Comparison of ENCODE assay signal across 13 mouse cellular contexts in the genomic region with DNA sequence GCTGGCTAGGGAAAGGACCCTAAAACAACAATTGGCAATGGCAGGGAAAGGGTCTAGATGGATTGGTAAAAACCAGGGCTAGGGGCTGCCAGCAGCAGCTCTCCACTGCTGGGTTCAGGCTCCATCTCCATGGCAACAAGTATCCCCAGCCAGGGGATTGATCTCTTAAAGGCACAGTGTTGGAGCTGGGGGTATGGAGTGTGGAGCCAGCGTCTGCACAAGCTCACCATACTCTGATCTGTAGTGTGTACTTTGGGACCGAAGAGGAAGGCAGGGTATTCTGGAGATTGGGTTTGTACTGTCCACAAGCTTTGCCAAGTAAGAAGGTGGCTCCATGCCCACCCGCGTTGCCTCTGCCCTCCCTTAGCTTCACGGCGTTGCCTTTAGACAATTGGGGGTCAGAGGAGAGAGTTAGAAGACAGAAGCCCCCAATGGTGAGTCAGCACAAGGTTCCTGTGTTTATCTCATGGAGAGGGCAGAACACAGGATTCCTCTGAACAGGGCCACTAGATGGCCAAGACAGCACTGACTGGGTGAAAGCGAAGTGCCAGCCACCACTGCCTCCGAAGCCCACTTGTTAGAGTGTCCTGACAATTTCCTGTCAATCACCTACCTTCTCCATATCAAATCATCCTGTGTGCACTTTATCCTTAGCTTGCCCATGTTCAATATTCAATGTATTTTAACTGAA. TPM values are rescaled to one million over a fixed set of nuclear protein-coding genes. Genes with fewer than 3 reads are reported as not detected.
DNase-seq lines count a peak whose midpoint lies in the region; ATAC-seq and TF ChIP-seq lines count a peak whose summit lies in the region.
"Had no signal": no experiment of that assay in that cellular context is flagged by ENCODE, and none has a peak within 500 bp of the region (broad histone marks: within the 10 kb centered on the region; RNA-seq: fewer than 3 reads in every experiment).

No protein-coding gene starts in this region.

- 57% methylated on average over 8 of the region's 8 CpGs for WGBS in forebrain, embryonic 11.5 days
- 20% methylated on average over 8 of the region's 8 CpGs for WGBS in hindbrain, postnatal 0 days
- 50% methylated on average over 8 of the region's 8 CpGs for WGBS in neural tube, embryonic 14.5 days
- 97% methylated on average over 8 of the region's 8 CpGs for WGBS in thymus, adult 2 months
- WGBS in heart, embryonic 10.5 days, result 77% methylated on average over 8 of the region's 8 CpGs

- no peaks in the 10 kb centered on the region for H3K9me3 ChIP-seq in forebrain, embryonic 11.5 days (ENCODE audit: control insufficient read depth, low read length)
- no peaks in the 10 kb centered on the region for H3K9me3 ChIP-seq in hindbrain, postnatal 0 days (ENCODE audit: low read length)
- H3K9me3 ChIP-seq in neural tube, embryonic 14.5 days (ENCODE audit: control insufficient read depth, low read length), result no peaks in the 10 kb centered on the region
- H3K9me3 ChIP-seq in heart, embryonic 10.5 days, result no peaks in the 10 kb centered on the region
- H3K9me3 ChIP-seq: limb, embryonic 15.5 days had no signal

- H3K9ac ChIP-seq in forebrain, embryonic 11.5 days (ENCODE audit: low read length), result peak overlapping the region; percentile 37
- 0 out of 2 replicates have a peak overlapping the region, but pooled peaks have one; percentile 28 for H3K9ac ChIP-seq in hindbrain, postnatal 0 days (replicated peaks; ENCODE audit: low read length)
- no peak overlapping the region; the same call in 1 of the 2 replicates for H3K9ac ChIP-seq in neural tube, embryonic 14.5 days (replicated peaks; ENCODE audit: low read depth, low read length)
- H3K9ac ChIP-seq: limb, embryonic 15.5 days had no signal

- H3K4me1 ChIP-seq in forebrain, embryonic 11.5 days (replicated peaks; ENCODE audit: control insufficient read depth, insufficient read depth, low read length), result peaks cover 13% of the 10 kb centered on the region
- H3K4me1 ChIP-seq in hindbrain, postnatal 0 days (ENCODE audit: insufficient read depth, low read length), result peaks cover 26% of the 10 kb centered on the region
- peaks cover 18% of the 10 kb centered on the region for H3K4me1 ChIP-seq in neural tube, embryonic 14.5 days (ENCODE audit: control insufficient read depth, insufficient read depth, low read length)
- no peaks in the 10 kb centered on the region for H3K4me1 ChIP-seq in thymus, adult 2 months (replicated peaks; ENCODE audit: control insufficient read depth, insufficient read depth, low read length)
- H3K4me1 ChIP-seq in heart, embryonic 10.5 days, result 0 out of 2 replicates have a peak, but pooled peaks cover 13% of the 10 kb centered on the region

- DNase-seq in layer of hippocampus, postnatal 10 days (ENCODE audit: low spot score in 2 of 2), result peak; percentile 35 to 49
- DNase-seq in layer of hippocampus, postnatal 36 days, result no peak
- peak; percentile 66 for DNase-seq in forebrain, embryonic 11.5 days (ENCODE audit: low spot score)
- peak; percentile 87 for DNase-seq in hindbrain, postnatal 0 days (ENCODE audit: low spot score)
- no peak for DNase-seq in thymus, adult 2 months
- no peak for DNase-seq in cerebellum, adult 9-11 months
- no peak for DNase-seq in heart, embryonic 10.5 days (ENCODE audit: low spot score)
- DNase-seq: adrenal gland, postnatal 14 days; cerebellum, adult 18-20 months; heart, adult 18-20 months; lung, postnatal 14 days had no signal

- H3K36me3 ChIP-seq in forebrain, embryonic 11.5 days (ENCODE audit: control insufficient read depth, insufficient read depth, low read length), result no peaks in the 10 kb centered on the region
- H3K36me3 ChIP-seq in hindbrain, postnatal 0 days (ENCODE audit: insufficient read depth, low read length), result no peaks in the 10 kb centered on the region
- H3K36me3 ChIP-seq in neural tube, embryonic 14.5 days (ENCODE audit: control insufficient read depth, insufficient read depth, low read length), result no peaks in the 10 kb centered on the region
- no peaks in the 10 kb centered on the region for H3K36me3 ChIP-seq in thymus, adult 2 months (ENCODE audit: control insufficient read depth, insufficient read depth, low read length)
- H3K36me3 ChIP-seq in heart, embryonic 10.5 days, result no peaks in the 10 kb centered on the region

- H3K27ac ChIP-seq in forebrain, embryonic 11.5 days (ENCODE audit: low read depth, low read length), result peak overlapping the region; percentile 59
- peak overlapping the region; percentile 81 for H3K27ac ChIP-seq in hindbrain, postnatal 0 days
- H3K27ac ChIP-seq in neural tube, embryonic 14.5 days (ENCODE audit: low read depth, low read length), result peak overlapping the region; percentile 74
- no peak overlapping the region for H3K27ac ChIP-seq in thymus, adult 2 months (ENCODE audit: control insufficient read depth, insufficient read depth, low read length)
- no peak overlapping the region for H3K27ac ChIP-seq in heart, embryonic 10.5 days
- H3K27ac ChIP-seq: limb, embryonic 15.5 days had no signal

- peak; percentile 48; the same call in 1 of the 2 replicates for TF ChIP-seq CTCF in hindbrain, postnatal 0 days (IDR thresholded peaks at IDR 0.05; ENCODE audit: low read depth)
- TF ChIP-seq CTCF in thymus, adult 2 months (IDR thresholded peaks at IDR 0.05; ENCODE audit: borderline replicate concordance, control insufficient read depth, extremely low read depth, insufficient read depth, low read length, poor library complexity), result no peak

- H3K27me3 ChIP-seq in forebrain, embryonic 11.5 days (ENCODE audit: control insufficient read depth, insufficient read depth, low read length), result no peaks in the 10 kb centered on the region
- no peaks in the 10 kb centered on the region for H3K27me3 ChIP-seq in hindbrain, postnatal 0 days (ENCODE audit: insufficient read depth, low read length)
- H3K27me3 ChIP-seq in neural tube, embryonic 14.5 days (ENCODE audit: control insufficient read depth, insufficient read depth, low read length), result no peaks in the 10 kb centered on the region
- H3K27me3 ChIP-seq in thymus, adult 2 months (ENCODE audit: control insufficient read depth, insufficient read depth, low read length), result no peaks in the 10 kb centered on the region
- H3K27me3 ChIP-seq in heart, embryonic 10.5 days (ENCODE audit: insufficient read depth, poor library complexity, severe bottlenecking), result peaks cover 8% of the 10 kb centered on the region; the same call in 1 of the 2 replicates
- H3K27me3 ChIP-seq: limb, embryonic 15.5 days had no signal

- H3K4me3 ChIP-seq in forebrain, embryonic 11.5 days (ENCODE audit: low read depth, low read length), result no peak overlapping the region
- H3K4me3 ChIP-seq in hindbrain, postnatal 0 days (ENCODE audit: low read length), result no peak overlapping the region
- H3K4me3 ChIP-seq in neural tube, embryonic 14.5 days (ENCODE audit: low read depth, low read length), result no peak overlapping the region
- H3K4me3 ChIP-seq in thymus, adult 2 months (ENCODE audit: control insufficient read depth, insufficient read depth, low read length), result no peak overlapping the region
- H3K4me3 ChIP-seq in heart, embryonic 10.5 days, result no peak overlapping the region
- H3K4me3 ChIP-seq: limb, embryonic 15.5 days had no signal

- peak; percentile 89 for ATAC-seq in forebrain, embryonic 11.5 days (replicated peaks; ENCODE audit: low FRiP score)
- peak; percentile 91 for ATAC-seq in hindbrain, postnatal 0 days
- ATAC-seq in neural tube, embryonic 14.5 days (ENCODE audit: low read depth), result peak; percentile 95

- no peak for TF ChIP-seq POLR2A in thymus, adult 2 months (IDR thresholded peaks at IDR 0.05; ENCODE audit: control insufficient read depth, extremely low read depth, insufficient read depth, low read length, poor library complexity)

- H3K4me2 ChIP-seq in forebrain, embryonic 11.5 days (ENCODE audit: low read depth, low read length, severe bottlenecking), result 0 out of 2 replicates have a peak overlapping the region, but pooled peaks have one; percentile 26
- H3K4me2 ChIP-seq in hindbrain, postnatal 0 days (ENCODE audit: low read depth, low read length), result peak overlapping the region; percentile 30
- peak overlapping the region; percentile 9; the same call in 1 of the 2 replicates for H3K4me2 ChIP-seq in neural tube, embryonic 14.5 days (ENCODE audit: low read depth, low read length)
- H3K4me2 ChIP-seq: limb, embryonic 15.5 days had no signal

RNA-seq across cellular contexts. Expression of a gene that starts 34.4 kb away (rescaled TPM):
- 10 to 100 TPM; 32.6 to 38.7 TPM for total RNA-seq in layer of hippocampus, postnatal 10 days (2021)
- total RNA-seq in layer of hippocampus, postnatal 36 days (2021), result 10 to 100 TPM; 26.1 to 27.0 TPM
- polyA plus RNA-seq in forebrain, embryonic 11.5 days (2014; fragmentation: Nextera tagmentation; extraction: Ambion mirVana), result 53.4 and 55.2 TPM in 2 replicates
- total RNA-seq in hindbrain, postnatal 0 days (2014; rRNA removed), result 29.6 and 36.1 TPM in 2 replicates
- polyA plus RNA-seq in hindbrain, postnatal 0 days (2015; fragmentation: Nextera tagmentation; extraction: Ambion mirVana), result 31.4 and 34.1 TPM in 2 replicates
- 50.2 and 56.4 TPM in 2 replicates for polyA plus RNA-seq in neural tube, embryonic 14.5 days (2014; fragmentation: Nextera tagmentation; extraction: Ambion mirVana)
- polyA plus RNA-seq in thymus, adult 2 months (2012; rRNA removed), result 13.6 and 14.9 TPM in 2 replicates
- polyA plus RNA-seq in heart, embryonic 10.5 days (2016; fragmentation: Nextera tagmentation; extraction: Ambion mirVana), result 27.6 and 34.2 TPM in 2 replicates

RNA-seq across cellular contexts. Expression of a gene that starts 34.5 kb away (rescaled TPM):
- 10 to 100 TPM; 37.5 to 42.9 TPM for total RNA-seq in layer of hippocampus, postnatal 10 days (2021)
- 10 to 100 TPM; 37.5 to 43.0 TPM for total RNA-seq in layer of hippocampus, postnatal 36 days (2021)
- polyA plus RNA-seq in forebrain, embryonic 11.5 days (2014; fragmentation: Nextera tagmentation; extraction: Ambion mirVana), result 102 and 108 TPM in 2 replicates
- total RNA-seq in hindbrain, postnatal 0 days (2014; rRNA removed), result 24.4 and 32.7 TPM in 2 replicates
- 64.6 and 66.9 TPM in 2 replicates for polyA plus RNA-seq in hindbrain, postnatal 0 days (2015; fragmentation: Nextera tagmentation; extraction: Ambion mirVana)
- 72.8 and 81.4 TPM in 2 replicates for polyA plus RNA-seq in neural tube, embryonic 14.5 days (2014; fragmentation: Nextera tagmentation; extraction: Ambion mirVana)
- polyA plus RNA-seq in thymus, adult 2 months (2012; rRNA removed), result 28.3 and 31.5 TPM in 2 replicates
- 43.8 and 53.7 TPM in 2 replicates for polyA plus RNA-seq in heart, embryonic 10.5 days (2016; fragmentation: Nextera tagmentation; extraction: Ambion mirVana)

RNA-seq across cellular contexts. Expression of a gene that starts 34.5 kb away (rescaled TPM):
- 10 to 100 TPM; 79.0 to 81.9 TPM for total RNA-seq in layer of hippocampus, postnatal 10 days (2021)
- 10 to 100 TPM; 37.8 to 44.4 TPM for total RNA-seq in layer of hippocampus, postnatal 36 days (2021)
- 19.9 and 23.1 TPM in 2 replicates for polyA plus RNA-seq in forebrain, embryonic 11.5 days (2014; fragmentation: Nextera tagmentation; extraction: Ambion mirVana)
- total RNA-seq in hindbrain, postnatal 0 days (2014; rRNA removed), result 45.5 and 57.8 TPM in 2 replicates
- polyA plus RNA-seq in hindbrain, postnatal 0 days (2015; fragmentation: Nextera tagmentation; extraction: Ambion mirVana), result 33.6 and 39.3 TPM in 2 replicates
- polyA plus RNA-seq in neural tube, embryonic 14.5 days (2014; fragmentation: Nextera tagmentation; extraction: Ambion mirVana), result 27.2 and 33.7 TPM in 2 replicates
- 28.1 and 35.3 TPM in 2 replicates for polyA plus RNA-seq in thymus, adult 2 months (2012; rRNA removed)
- 5.6 and 6.8 TPM in 2 replicates for polyA plus RNA-seq in heart, embryonic 10.5 days (2016; fragmentation: Nextera tagmentation; extraction: Ambion mirVana)

Comparison
In these comparisons a context has a peak if more than half of its experiments do, and no peak if none do; other contexts are left out.
1. DNase-seq: peak in layer of hippocampus, postnatal 10 days (2 of 2), forebrain, embryonic 11.5 days (single experiment) and hindbrain, postnatal 0 days (single experiment); none in layer of hippocampus, postnatal 36 days (0 of 2), thymus, adult 2 months (single experiment), cerebellum, adult 9-11 months (single experiment) and heart, embryonic 10.5 days (single experiment).
2. H3K27ac ChIP-seq: peak in forebrain, embryonic 11.5 days (single experiment), hindbrain, postnatal 0 days (single experiment) and neural tube, embryonic 14.5 days (single experiment); none in thymus, adult 2 months (single experiment) and heart, embryonic 10.5 days (single experiment).
3. Peak in every context shown above with its lines, with median percentiles within 50 percentile points of each other: ATAC-seq and H3K4me2 ChIP-seq.